Comparison of ENCODE assay signal across 8 mouse cellular contexts in the genomic region with DNA sequence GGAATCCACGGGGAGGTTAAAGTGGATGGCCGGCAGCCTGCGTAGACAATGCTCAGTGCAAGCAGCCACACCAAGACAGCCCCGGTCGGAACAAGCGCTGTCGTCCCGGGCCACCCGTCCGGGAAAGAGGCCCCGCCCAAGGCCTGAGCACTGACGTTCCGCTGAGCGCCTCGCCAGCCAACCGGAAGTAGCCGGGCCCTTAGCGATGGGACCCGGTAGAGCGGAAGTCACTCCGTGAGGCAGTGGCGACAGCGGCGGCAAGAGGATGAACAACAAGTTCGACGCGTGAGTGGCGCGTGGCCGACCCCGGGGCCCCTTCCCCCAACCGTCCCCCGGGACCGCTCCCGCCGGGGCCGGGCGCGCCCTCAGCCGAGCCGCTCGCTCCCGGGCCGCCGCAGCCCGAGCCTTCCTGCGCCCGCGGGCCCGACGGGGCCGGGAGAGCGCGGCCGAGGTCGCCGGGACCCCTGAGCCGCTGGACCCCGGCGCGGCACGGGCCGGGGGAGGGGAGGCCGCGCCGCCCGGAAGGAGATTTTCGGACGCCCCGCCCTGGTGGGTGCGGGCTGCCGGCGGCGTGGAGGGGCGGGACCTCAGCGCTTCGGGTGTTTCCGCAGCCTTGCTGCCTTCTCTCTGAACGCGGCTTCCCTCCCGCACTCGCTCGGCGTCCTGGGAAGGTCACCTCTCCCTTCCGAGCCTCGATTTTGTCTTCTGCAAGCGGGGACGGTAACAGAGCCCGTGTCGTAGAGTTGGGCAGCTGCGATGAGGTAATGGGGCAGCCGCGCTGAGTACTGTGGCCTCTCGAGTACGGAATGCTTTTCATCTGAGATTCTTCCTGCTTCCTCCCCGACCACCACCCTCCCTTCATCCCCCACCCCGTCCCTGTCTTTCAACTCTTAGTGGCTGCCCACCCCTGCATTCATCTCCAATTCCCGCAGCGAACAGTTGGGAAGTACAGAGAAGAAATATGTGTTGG. TPM values are rescaled to one million over a fixed set of nuclear protein-coding genes. Genes with fewer than 3 reads are reported as not detected.
A peak's percentile ranks its signal among the peaks of the same experiment; 100 is the strongest.
DNase-seq lines count a peak whose midpoint lies in the region; ATAC-seq lines count a peak whose summit lies in the region.

A gene (plus strand): TSS at position 180 of the 970 bp plus-strand sequence.

- ATAC-seq in hindbrain, embryonic 14.5 days (ENCODE audit: low FRiP score): peak; percentile 96

- peak within 1 kb of the TSS; percentile 95 for H3K9ac ChIP-seq in hindbrain, embryonic 14.5 days

- under 1% methylated on average over 84 of the region's 99 CpGs for WGBS in hindbrain, embryonic 14.5 days

- H3K4me1 ChIP-seq in hindbrain, embryonic 14.5 days (replicated peaks; ENCODE audit: control insufficient read depth, insufficient read depth, low read length): peaks cover 29% of the 10 kb centered on the region

- peak; percentile 96 for DNase-seq in R1 (ENCODE audit: low read depth, low spot score)
- DNase-seq in cerebellum, postnatal 25 days: peak; percentile 93 to 96
- DNase-seq in frontal cortex, postnatal 25 days (ENCODE audit: low spot score in 2 of 2): peak; percentile 74 to 82
- peak; percentile 96 for DNase-seq in hindbrain, embryonic 14.5 days (ENCODE audit: low spot score)
- DNase-seq in layer of hippocampus, postnatal 36 days: peak; percentile 89 to 91
- peak; percentile 96 for DNase-seq in lung, postnatal 36 days
- peak; percentile 97 for DNase-seq in retina, postnatal 1 day
- peak; percentile 87 to 91 for DNase-seq in urinary bladder, adult 18-20 months (ENCODE audit: low spot score in 2 of 2)

- no peaks in the 10 kb centered on the region for H3K36me3 ChIP-seq in hindbrain, embryonic 14.5 days (replicated peaks; ENCODE audit: control insufficient read depth, insufficient read depth)

- no peaks in the 10 kb centered on the region for H3K27me3 ChIP-seq in hindbrain, embryonic 14.5 days (ENCODE audit: control insufficient read depth, insufficient read depth, low read length)

- H3K4me2 ChIP-seq in hindbrain, embryonic 14.5 days (replicated peaks): peak within 1 kb of the TSS; percentile 83

- no peaks in the 10 kb centered on the region for H3K9me3 ChIP-seq in hindbrain, embryonic 14.5 days (ENCODE audit: control insufficient read depth, low read length)

- peak within 1 kb of the TSS; percentile 98 for H3K27ac ChIP-seq in hindbrain, embryonic 14.5 days

- H3K4me3 ChIP-seq in hindbrain, embryonic 14.5 days (replicated peaks; ENCODE audit: low read length): peak within 1 kb of the TSS; percentile 87

RNA-seq across cellular contexts. Expression of the gene that starts here (rescaled TPM):
- polyA plus RNA-seq in hindbrain, embryonic 14.5 days (2014; fragmentation: Nextera tagmentation; extraction: Ambion mirVana): 66.8 and 74.7 TPM in 2 replicates
- total RNA-seq in layer of hippocampus, postnatal 36 days (2021): 10 to 100 TPM; 58.2 to 60.3 TPM

Comparison
In these comparisons a context has a peak if more than half of its experiments do, and no peak if none do; other contexts are left out.
1. Peak in every context shown above with its lines: DNase-seq, ATAC-seq, H3K4me3 ChIP-seq and H3K27ac ChIP-seq.